Mouse (Mus musculus) lung, postnatal 0 days (tissue): ENCODE data around the gene Dlgap3. TPM values are rescaled to one million over a fixed set of nuclear protein-coding genes. Genes with fewer than 3 reads are reported as not detected.

ENCODE experiments used
- ATAC-seq: fragments of 200-750 bp; cut with Nextera tagmentation; 2 replicates; pipeline ENCODE4 v1.8.0; 2017; ENCODE audit warnings: moderate library complexity
- DNase-seq: peaks from one replicate; pipeline ENCODE4 v3.0.0-alpha.2; 2016; ENCODE audit warnings: low spot score
- H3K27ac ChIP-seq: fragments of 300-500 bp; sonication (generic); 2 replicates; pipeline ENCODE4 v1.5.1; 2014; ENCODE audit warnings: antibody characterized with exemption, mild to moderate bottlenecking, low read length, mixed read lengths
- H3K27me3 ChIP-seq: fragments of 300-500 bp; sonication (generic); replicated peaks from 2 replicates; pipeline ENCODE4 v1.6.1; 2014; ENCODE audit warnings: low read length, mixed read lengths; ENCODE audit not compliant: insufficient read depth
- H3K36me3 ChIP-seq: fragments of 300-500 bp; sonication (generic); 2 replicates; pipeline ENCODE4 v1.6.1; 2014; ENCODE audit warnings: low read length, mixed read lengths; ENCODE audit not compliant: insufficient read depth
- H3K4me1 ChIP-seq: fragments of 300-500 bp; sonication (generic); 2 replicates; pipeline ENCODE4 v1.6.1; 2014; ENCODE audit warnings: antibody characterized with exemption, low read depth, low read length, mixed read lengths; ENCODE audit not compliant: insufficient read depth
- H3K4me2 ChIP-seq: fragments of 300-500 bp; sonication (generic); replicated peaks from 2 replicates; pipeline ENCODE4 v1.6.1; 2014; ENCODE audit warnings: low read depth, mild to moderate bottlenecking, low read length, moderate library complexity, mixed read lengths
- H3K4me3 ChIP-seq: fragments of 300-500 bp; sonication (generic); 2 replicates; pipeline ENCODE4 v1.5.1; 2014; ENCODE audit warnings: low read depth, low read length
- H3K9ac ChIP-seq: fragments of 300-500 bp; sonication (generic); replicated peaks from 2 replicates; pipeline ENCODE4 v1.6.1; 2014; ENCODE audit warnings: low read depth, mild to moderate bottlenecking
- H3K9me3 ChIP-seq: fragments of 300-500 bp; sonication (generic); 2 replicates; pipeline ENCODE4 v1.6.1; 2016; ENCODE audit warnings: low read length, mixed read lengths
- CTCF ChIP-seq: IDR thresholded peaks from 2 replicates; pipeline ENCODE4 v1.5.1; 2016; ENCODE audit warnings: antibody characterized with exemption, mild to moderate bottlenecking
- EP300 ChIP-seq: IDR thresholded peaks from 2 replicates; pipeline ENCODE4 v1.6.1; 2016; ENCODE audit warnings: antibody characterized with exemption, mild to moderate bottlenecking, control low read depth
- WGBS: fragments of 180-500 bp; shearing (Covaris S2); extraction: QIAGEN DNeasy Blood & Tissue Kit; methylation state at CpG from one replicate; pipeline ENCODE4 v1.1.7; 2014; 5-methylcytosine and 5-hydroxymethylcytosine counted together
- polyA plus RNA-seq: library from polyadenylated mRNA; unstranded; fragments of >200 nt; fragmentation: Nextera tagmentation; extraction: Ambion mirVana; gene quantifications from 2 replicates; pipeline ENCODE4 v1.2.1, GENCODE M21; 2015

The Dlgap3 gene
- polyA plus RNA-seq, 1 experiment from 2014 or later = 0.10 TPM

DNA sequence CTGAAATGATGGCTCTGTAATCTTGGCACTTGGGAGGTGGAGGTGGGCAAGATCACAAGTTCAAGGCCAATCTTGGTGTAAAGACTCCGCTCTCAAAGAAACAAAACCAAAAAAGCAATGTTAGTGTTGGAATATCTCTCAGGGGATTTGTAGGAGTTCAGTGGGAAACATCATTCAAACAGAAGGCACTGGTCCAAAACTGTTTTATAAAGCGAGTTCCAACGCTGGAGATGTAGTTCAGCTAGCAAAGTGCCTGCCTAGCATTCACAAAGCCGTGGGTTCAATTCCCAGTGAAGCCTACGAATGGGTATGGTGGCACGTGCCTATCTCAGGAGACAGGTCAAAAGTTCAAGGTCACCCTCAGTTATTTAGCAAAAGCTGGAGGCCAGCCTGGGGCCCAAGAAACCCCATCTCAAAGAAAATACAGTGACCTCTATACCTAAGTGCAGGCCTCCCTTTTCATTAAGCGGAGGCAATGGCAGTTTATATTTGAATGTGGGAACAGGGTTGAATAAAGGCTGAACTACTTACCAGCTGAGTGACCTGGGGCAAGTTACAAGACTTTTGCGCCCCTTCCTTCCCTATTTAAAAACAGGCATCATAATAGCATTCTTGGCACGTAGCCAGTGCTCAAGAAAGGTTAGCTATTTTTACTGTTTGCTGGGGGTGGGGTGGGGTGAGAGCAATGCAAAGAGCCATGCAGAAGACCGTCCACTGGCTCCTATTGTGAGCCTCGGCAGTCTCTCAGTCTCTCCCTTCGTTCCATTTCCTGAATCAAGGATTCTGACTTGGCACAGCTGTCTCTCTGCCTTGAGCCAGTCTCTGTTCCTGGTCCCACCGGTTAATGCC is 32.0 kb downstream of the Dlgap3 start:
- Histone ChIP-seq H3K4me2 (no peak overlapping the region), H3K4me1 (no peaks in the 10 kb centered on the region), H3K36me3 (no peaks in the 10 kb centered on the region), H3K27me3 (no peaks in the 10 kb centered on the region), H3K27ac (no peak overlapping the region), H3K9ac (no peak overlapping the region), H3K9me3 (no peaks in the 10 kb centered on the region), H3K4me3 (no peak overlapping the region)
- ATAC-seq (no peak), DNase-seq (no peak)
- TF ChIP-seq CTCF (no peak), EP300 (no peak)
- WGBS = 55% methylated on average over 13 of the region's 13 CpGs

DNA sequence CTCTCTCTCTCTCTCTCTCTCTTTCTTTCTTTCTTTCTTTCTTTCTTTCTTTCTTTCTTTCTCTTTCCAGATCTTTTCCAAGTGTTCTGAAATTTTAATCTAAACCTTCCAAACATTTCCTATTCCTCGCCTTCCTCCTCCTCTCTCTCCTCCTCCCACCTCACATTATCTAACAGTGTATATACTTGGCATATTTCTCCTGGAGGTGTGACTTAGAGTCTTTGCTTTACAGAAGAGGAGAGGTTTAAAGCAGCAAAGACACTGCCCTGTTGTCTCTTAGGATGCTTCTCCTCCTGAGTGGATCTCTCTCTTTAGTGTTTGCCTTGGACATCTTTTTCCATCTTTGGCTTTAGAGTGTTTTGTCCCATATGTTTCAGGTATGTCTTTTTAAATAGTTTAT is 34.1 kb downstream of the Dlgap3 start:
- no peaks in the 10 kb centered on the region for H3K27me3 ChIP-seq
- no peak overlapping the region for H3K4me3 ChIP-seq
- H3K27ac ChIP-seq = no peak overlapping the region
- no peak for DNase-seq
- H3K36me3 ChIP-seq = no peaks in the 10 kb centered on the region
- WGBS = 33% methylated on average over 1 of the region's 1 CpGs
- H3K4me2 ChIP-seq = no peak overlapping the region
- no peak for ATAC-seq
- no peak for TF ChIP-seq EP300
- TF ChIP-seq CTCF = no peak
- H3K4me1 ChIP-seq = no peaks in the 10 kb centered on the region
- H3K9me3 ChIP-seq = no peaks in the 10 kb centered on the region
- H3K9ac ChIP-seq = no peak overlapping the region

DNA sequence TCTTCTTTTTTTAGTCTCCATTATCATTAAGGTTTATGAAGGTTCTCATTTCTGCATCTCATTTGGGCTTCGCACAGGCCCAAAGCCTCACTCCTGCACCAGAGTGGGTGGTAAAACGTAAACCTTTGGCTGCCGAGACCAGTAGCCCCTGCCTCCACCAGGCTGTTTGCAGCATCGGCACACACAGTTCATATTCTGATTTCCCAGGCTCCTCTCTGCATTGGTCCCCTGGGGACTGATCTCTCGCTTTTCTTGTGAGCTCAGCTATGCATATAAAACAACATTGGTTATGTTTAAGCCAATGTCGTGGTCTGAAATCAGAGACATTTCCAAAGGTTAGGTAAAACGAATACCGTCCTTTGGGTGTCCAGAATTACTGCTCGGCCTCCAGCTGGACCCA is 42.3 kb downstream of the Dlgap3 start:
- 76% methylated on average over 9 of the region's 9 CpGs for WGBS
- no peak overlapping the region for H3K4me2 ChIP-seq
- H3K4me3 ChIP-seq = no peak overlapping the region
- H3K27ac ChIP-seq = no peak overlapping the region
- TF ChIP-seq EP300 (no peak), CTCF (no peak)
- H3K36me3 ChIP-seq = no peaks in the 10 kb centered on the region
- H3K4me1 ChIP-seq = no peaks in the 10 kb centered on the region
- DNase-seq = no peak
- no peaks in the 10 kb centered on the region for H3K9me3 ChIP-seq
- ATAC-seq = no peak
- H3K27me3 ChIP-seq = peaks cover 4% of the 10 kb centered on the region; the same call in 1 of the 2 replicates
- no peak overlapping the region for H3K9ac ChIP-seq

DNA sequence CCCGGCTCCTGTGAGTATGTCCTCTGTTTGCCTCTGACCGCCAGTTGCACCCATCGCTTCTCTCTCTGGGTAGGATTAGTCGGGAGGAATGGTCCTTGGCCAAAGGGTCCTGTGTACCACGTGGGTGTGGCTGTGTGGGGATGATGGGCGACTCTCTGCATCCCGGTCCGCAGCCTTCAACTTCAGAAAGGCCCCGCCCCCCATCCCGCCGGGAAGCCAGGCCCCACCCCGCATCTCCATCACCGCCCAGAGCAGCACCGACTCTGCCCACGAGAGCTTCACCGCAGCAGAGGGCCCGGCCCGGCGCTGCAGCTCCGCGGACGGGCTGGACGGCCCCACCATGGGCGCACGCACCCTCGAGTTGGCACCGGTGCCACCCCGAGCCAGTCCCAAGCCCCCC is 45.5 kb downstream of the Dlgap3 start:
- TF ChIP-seq CTCF = no peak
- TF ChIP-seq EP300 = no peak
- H3K4me2 ChIP-seq = no peak overlapping the region
- WGBS = 12% methylated on average over 26 of the region's 28 CpGs
- H3K9me3 ChIP-seq = no peaks in the 10 kb centered on the region
- ATAC-seq (no peak), DNase-seq (no peak)
- H3K4me3 ChIP-seq = no peak overlapping the region
- H3K27ac ChIP-seq = no peak overlapping the region
- no peak overlapping the region for H3K9ac ChIP-seq
- peaks cover 4% of the 10 kb centered on the region for H3K27me3 ChIP-seq
- H3K4me1 ChIP-seq = no peaks in the 10 kb centered on the region
- H3K36me3 ChIP-seq = no peaks in the 10 kb centered on the region

DNA sequence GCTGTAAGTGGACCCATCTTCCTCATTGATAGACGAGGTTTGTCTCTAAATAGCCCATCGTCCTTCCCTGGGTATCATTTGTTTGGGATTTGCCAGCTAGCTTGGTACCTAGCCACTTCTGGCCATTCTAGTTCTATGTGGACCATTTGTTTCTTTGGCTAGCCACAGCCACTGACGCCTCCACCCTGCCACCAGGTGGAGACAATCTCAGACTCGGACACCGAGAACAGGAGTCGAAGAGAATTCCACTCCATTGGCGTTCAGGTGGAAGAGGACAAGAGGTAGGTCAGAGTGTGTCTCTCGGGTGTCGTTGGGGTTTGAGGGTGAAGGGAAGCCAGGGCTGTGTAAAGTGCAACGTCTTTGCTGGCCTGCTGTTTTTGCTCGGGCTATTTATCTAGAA is 46.1 kb downstream of the Dlgap3 start:
- DNase-seq (no peak), ATAC-seq (no peak)
- Histone ChIP-seq H3K4me2 (no peak overlapping the region), H3K9ac (no peak overlapping the region), H3K27ac (no peak overlapping the region), H3K36me3 (no peaks in the 10 kb centered on the region), H3K4me1 (no peaks in the 10 kb centered on the region), H3K27me3 (peaks cover 4% of the 10 kb centered on the region), H3K4me3 (no peak overlapping the region), H3K9me3 (no peaks in the 10 kb centered on the region)
- WGBS = 40% methylated on average over 11 of the region's 11 CpGs
- TF ChIP-seq EP300 (no peak), CTCF (0 out of 2 replicates have a peak, but pooled peaks have one; percentile 27)

DNA sequence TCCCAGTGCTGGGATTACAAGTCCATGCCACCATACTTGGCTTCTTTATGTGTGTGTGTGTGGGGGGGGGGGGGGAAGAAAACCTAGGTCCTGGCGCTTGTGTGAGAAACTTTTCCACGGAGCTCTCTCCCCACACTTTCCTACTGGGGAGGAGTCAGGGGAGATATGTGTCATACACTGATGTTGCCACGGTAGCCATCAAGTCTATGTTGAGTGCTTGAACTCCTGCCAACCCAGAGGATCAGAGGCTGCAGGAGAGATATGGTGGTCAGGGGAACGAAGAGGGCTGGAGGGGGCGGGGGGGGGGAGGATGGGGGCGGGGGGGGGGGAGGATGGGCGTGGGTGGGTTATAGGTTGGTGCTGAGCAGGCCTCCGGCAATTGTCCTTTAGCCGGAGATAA is 46.8 kb downstream of the Dlgap3 start:
- H3K27me3 ChIP-seq = peaks cover 4% of the 10 kb centered on the region
- 52% methylated on average over 6 of the region's 9 CpGs for WGBS
- no peak overlapping the region for H3K4me3 ChIP-seq
- TF ChIP-seq EP300 (no peak), CTCF (no peak)
- ATAC-seq = no peak
- H3K9ac ChIP-seq = no peak overlapping the region
- H3K36me3 ChIP-seq = no peaks in the 10 kb centered on the region
- DNase-seq = no peak
- H3K4me2 ChIP-seq = no peak overlapping the region
- no peaks in the 10 kb centered on the region for H3K9me3 ChIP-seq
- no peaks in the 10 kb centered on the region for H3K4me1 ChIP-seq
- H3K27ac ChIP-seq = no peak overlapping the region
